Mouse (Mus musculus) left cerebral cortex, adult 8-10 months (tissue): ENCODE measurements around the gene Olfr800. TPM values are rescaled to one million over a fixed set of nuclear protein-coding genes. Genes with fewer than 3 reads are reported as not detected.

Source experiments
- DNase-seq, 2 experiments: peaks; one replicate each; pipeline ENCODE4 v3.0.0; 2022; ENCODE audit warnings: low spot score in 2 of 2
- total RNA-seq, 4 experiments: library from RNA; stranded (reverse); gene quantifications; 2 replicates each; pipeline ENCODE4 v1.2.4; 2022

Olfr800 gene
- total RNA-seq = not detected

DNA sequence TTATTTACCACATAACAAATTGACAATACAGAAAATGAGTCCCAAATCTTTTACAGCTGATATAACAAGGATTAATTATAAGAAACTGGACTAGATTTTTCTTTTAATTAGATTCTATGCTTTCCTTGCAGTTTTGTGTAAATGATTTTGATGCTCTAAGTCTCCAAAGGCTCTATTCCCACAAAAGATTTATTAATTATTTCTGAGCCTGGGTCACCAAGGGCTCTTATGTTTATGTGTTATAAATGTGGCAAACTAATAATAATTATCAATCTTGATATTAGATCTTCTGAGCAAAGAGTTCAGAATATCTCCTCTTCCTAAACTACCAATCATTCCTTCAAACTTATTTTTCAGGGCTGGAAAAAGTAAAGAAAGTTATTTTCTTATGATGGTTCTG, at the start of gene Olfr800:
TSS of gene Olfr800 (plus strand) at position 301 of the 400 bp plus-strand sequence.
- no peak for DNase-seq

GRCm38 (mm10) chr10:129612470-129612869, 45.0 kb upstream of the Olfr800 start, which contains the start of gene Olfr796:
Olfr796 (minus strand) TSS chr10:129612570.
- DNase-seq = no peak

GRCm38 (mm10) chr10:129621724-129622123, 35.8 kb upstream of the Olfr800 start:
- DNase-seq = no peak

DNA sequence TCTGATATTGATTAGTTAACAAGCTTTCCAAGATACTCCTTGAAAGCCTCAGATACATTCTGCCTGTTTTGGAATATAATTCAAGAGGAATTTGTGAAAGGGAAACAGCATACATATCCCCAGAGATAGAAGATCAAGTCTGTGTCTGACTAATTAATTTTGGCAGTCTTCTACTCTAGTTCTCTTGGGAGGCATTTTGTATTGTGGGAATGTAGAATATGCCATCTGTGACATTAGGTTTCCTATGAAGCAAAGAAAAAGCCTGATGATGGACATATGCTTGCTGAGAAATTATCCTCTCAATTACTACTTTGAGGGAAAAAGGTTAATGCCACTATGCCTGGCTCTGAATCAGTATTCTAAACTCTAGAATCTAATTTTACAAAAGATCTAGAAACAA, 34.2 kb upstream of the Olfr800 start:
- no peak for DNase-seq

DNA sequence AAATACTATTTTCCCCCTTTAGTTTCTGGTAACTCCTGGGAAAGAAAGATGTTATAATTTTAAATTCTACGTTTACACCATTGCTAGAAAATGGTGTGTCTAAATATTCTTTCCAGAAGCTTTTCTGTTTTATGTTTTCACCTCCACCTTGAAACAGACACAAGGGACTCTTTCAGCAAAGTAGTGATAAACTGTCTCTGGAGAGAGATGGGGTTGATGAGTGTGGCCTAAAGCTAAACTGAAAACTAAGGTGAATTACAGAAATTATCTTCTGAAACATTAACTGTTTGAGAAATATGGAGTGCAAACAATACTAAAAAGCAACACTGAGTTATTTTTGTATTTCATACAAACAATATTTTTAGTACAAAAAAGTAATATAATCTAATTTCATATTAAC, 29.7 kb upstream of the Olfr800 start, which contains the start of gene Olfr798:
TSS of gene Olfr798 (minus strand) at position 101 of the 400 bp plus-strand sequence.
- DNase-seq = no peak

- DNase-seq = no peak
These were observed 20.3 kb upstream of the Olfr800 start, which contains the start of gene Olfr799 for GRCm38 (mm10) chr10:129637184-129637583. Olfr799 (plus strand) TSS chr10:129637484.

DNA sequence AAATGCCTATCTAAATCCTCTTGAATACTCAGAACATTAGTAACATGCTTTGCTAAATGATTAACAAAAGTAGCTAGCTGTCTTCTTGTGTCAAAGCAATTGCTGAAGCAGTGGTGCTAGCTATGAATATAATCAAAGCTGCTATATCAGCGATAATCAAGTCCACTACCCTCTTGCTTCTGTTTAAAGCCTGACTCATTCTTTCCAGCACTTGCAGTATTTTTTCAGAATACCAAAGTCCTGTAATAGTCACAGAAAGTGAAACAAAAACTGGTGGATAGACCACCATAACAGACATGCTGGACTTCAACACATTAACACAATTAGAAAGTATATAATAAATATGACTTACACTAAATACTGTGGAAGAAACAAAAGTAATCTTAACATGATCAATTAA, 5.7 kb upstream of the Olfr800 start:
- DNase-seq = no peak

DNA sequence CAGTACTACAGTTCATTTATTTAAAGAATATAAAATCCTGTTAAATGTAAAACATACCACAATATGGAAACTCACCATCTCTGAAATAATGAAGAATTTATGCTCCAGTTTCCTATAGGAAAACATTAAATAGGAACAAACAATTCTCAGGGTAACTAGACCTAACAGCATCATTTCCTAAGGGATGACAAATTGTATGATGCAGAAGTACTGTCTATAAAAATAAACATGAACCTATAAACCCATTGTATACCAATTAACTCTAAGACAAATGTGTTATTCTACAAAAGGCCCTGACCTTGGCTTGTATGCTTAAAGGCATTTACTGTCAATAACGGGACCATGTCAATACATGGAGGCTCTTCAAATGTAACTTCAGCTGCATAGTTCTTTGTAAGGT, 16.3 kb downstream of the Olfr800 start, which contains the start of gene Olfr801:
TSS of gene Olfr801 (minus strand) at position 101 of the 400 bp plus-strand sequence.
- no peak for DNase-seq

- DNase-seq = no peak
These were observed 30.6 kb downstream of the Olfr800 start, which contains the start of gene Olfr802 for GRCm38 (mm10) chr10:129688069-129688468. Olfr802 (minus strand) TSS chr10:129688169.

DNA sequence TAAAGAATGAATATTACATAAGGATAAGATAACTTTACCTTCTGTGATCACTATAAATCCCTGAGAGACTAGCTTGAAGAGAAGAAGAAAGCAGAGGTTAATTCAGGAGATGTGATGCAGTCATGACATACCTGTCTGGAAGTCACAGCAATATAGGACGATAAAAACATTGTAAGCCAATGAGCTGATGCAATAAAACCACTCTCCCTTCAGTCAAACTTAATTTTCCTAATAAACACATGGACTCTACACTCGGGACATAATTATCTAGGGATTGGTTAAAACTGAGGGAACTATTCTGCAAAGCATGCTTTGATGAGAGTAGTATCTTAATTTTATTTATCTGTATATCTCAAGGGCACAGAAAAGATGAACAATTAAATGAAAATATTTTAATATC, 36.7 kb downstream of the Olfr800 start, which contains the start of gene Olfr803:
TSS of gene Olfr803 (minus strand) at position 101 of the 400 bp plus-strand sequence.
- DNase-seq = no peak

GRCm38 (mm10) chr10:129702910-129703309, 45.4 kb downstream of the Olfr800 start, which contains the start of gene Olfr804:
Olfr804 (plus strand) TSS chr10:129703210.
- no peak for DNase-seq

Other genes with a start within 250 kb of the Olfr800 start
- not detected for gene Olfr786, start 230.4 kb upstream of the Olfr800 start, total RNA-seq
- not detected for gene Olfr787, start 195.8 kb upstream of the Olfr800 start, total RNA-seq
- gene Olfr788, start 186.7 kb upstream of the Olfr800 start, total RNA-seq = not detected
- not detected for gene Olfr789, start 172.9 kb upstream of the Olfr800 start, total RNA-seq
- gene Olfr790, start 159.2 kb upstream of the Olfr800 start, total RNA-seq = not detected
- not detected for gene Olfr791, start 135.9 kb upstream of the Olfr800 start, total RNA-seq
- not detected for gene Olfr792, start 118.5 kb upstream of the Olfr800 start, total RNA-seq
- not detected for gene Olfr794, start 90.0 kb upstream of the Olfr800 start, total RNA-seq
- gene Olfr796, start 45.1 kb upstream of the Olfr800 start, total RNA-seq = not detected
- not detected for gene Olfr798, start 29.8 kb upstream of the Olfr800 start, total RNA-seq
- not detected for gene Olfr799, start 20.2 kb upstream of the Olfr800 start, total RNA-seq
- not detected for gene Olfr801, start 16.2 kb downstream of the Olfr800 start, total RNA-seq
- under 1 TPM in 1 of 4 experiments, not detected in 3; 0.11 TPM for gene Olfr802, start 30.5 kb downstream of the Olfr800 start, total RNA-seq
- gene Olfr803, start 36.6 kb downstream of the Olfr800 start, total RNA-seq = not detected
- not detected for gene Olfr804, start 45.5 kb downstream of the Olfr800 start, total RNA-seq
- not detected for gene Olfr805, start 71.7 kb downstream of the Olfr800 start, total RNA-seq
- not detected for gene Olfr806, start 84.2 kb downstream of the Olfr800 start, total RNA-seq
- not detected for gene Olfr807, start 100.1 kb downstream of the Olfr800 start, total RNA-seq
- gene Olfr808, start 107.8 kb downstream of the Olfr800 start, total RNA-seq = not detected
- gene Olfr809, start 116.9 kb downstream of the Olfr800 start, total RNA-seq = not detected
- gene Olfr810, start 137.2 kb downstream of the Olfr800 start, total RNA-seq = not detected
- not detected for gene Olfr811, start 146.7 kb downstream of the Olfr800 start, total RNA-seq
- gene Olfr812, start 188.4 kb downstream of the Olfr800 start, total RNA-seq = not detected
- gene Olfr813, start 197.7 kb downstream of the Olfr800 start, total RNA-seq = not detected
- gene Olfr814, start 222.2 kb downstream of the Olfr800 start, total RNA-seq = not detected
- gene Olfr815, start 248.2 kb downstream of the Olfr800 start, total RNA-seq = not detected